Mouse (Mus musculus) hindbrain, embryonic 14.5 days (tissue): Measurements from ENCODE around the gene Pcbp2. TPM values are rescaled to one million over a fixed set of nuclear protein-coding genes. Genes with fewer than 3 reads are reported as not detected.

ENCODE experiments used
- ATAC-seq: fragments of 200-750 bp; cut with Nextera tagmentation; 2 replicates; pipeline ENCODE4 v1.8.0; 2017; ENCODE audit warnings: moderate number of reproducible peaks, mild to moderate bottlenecking, moderate TSS enrichment, moderate library complexity; ENCODE audit not compliant: low FRiP score
- DNase-seq: peaks from one replicate; pipeline ENCODE4 v3.0.0-alpha.2; 2015; ENCODE audit warnings: low spot score
- H3K27ac ChIP-seq: fragments of 300-500 bp; sonication (generic); 2 replicates; pipeline ENCODE4 v1.5.1; 2014; ENCODE audit warnings: mild to moderate bottlenecking, moderate library complexity
- H3K27me3 ChIP-seq: fragments of 300-500 bp; sonication (generic); 2 replicates; pipeline ENCODE4 v1.6.1; 2014; ENCODE audit warnings: mild to moderate bottlenecking, low read length, mixed read lengths; ENCODE audit not compliant: control insufficient read depth, insufficient read depth
- H3K36me3 ChIP-seq: fragments of 300-500 bp; sonication (generic); replicated peaks from 2 replicates; pipeline ENCODE4 v1.6.1; 2014; ENCODE audit not compliant: control insufficient read depth, insufficient read depth
- H3K4me1 ChIP-seq: fragments of 300-500 bp; sonication (generic); replicated peaks from 2 replicates; pipeline ENCODE4 v1.6.1; 2014; ENCODE audit warnings: antibody characterized with exemption, low read length, mixed read lengths; ENCODE audit not compliant: control insufficient read depth, insufficient read depth
- H3K4me2 ChIP-seq: fragments of 300-500 bp; sonication (generic); replicated peaks from 2 replicates; pipeline ENCODE4 v1.6.1; 2014; ENCODE audit warnings: mild to moderate bottlenecking, moderate library complexity
- H3K4me3 ChIP-seq: fragments of 300-500 bp; sonication (generic); replicated peaks from 2 replicates; pipeline ENCODE4 v1.5.1; 2014; ENCODE audit warnings: mild to moderate bottlenecking, low read length
- H3K9ac ChIP-seq: fragments of 300-500 bp; sonication (generic); 2 replicates; pipeline ENCODE4 v1.6.1; 2014
- H3K9me3 ChIP-seq: fragments of 300-500 bp; sonication (generic); 2 replicates; pipeline ENCODE4 v1.6.1; 2016; ENCODE audit warnings: low read length; ENCODE audit not compliant: control insufficient read depth
- WGBS: fragments of 180-500 bp; shearing (Covaris S2); extraction: QIAGEN DNeasy Blood & Tissue Kit; methylation state at CpG from one replicate; pipeline ENCODE4 v1.1.7; 2014; 5-methylcytosine and 5-hydroxymethylcytosine counted together
- polyA plus RNA-seq: library from polyadenylated mRNA; unstranded; fragments of >200 nt; fragmentation: Nextera tagmentation; extraction: Ambion mirVana; gene quantifications from 2 replicates; pipeline ENCODE4 v1.2.1, GENCODE M21; 2014

Gene Pcbp2
- polyA plus RNA-seq, 1 experiment from 2014 or later, result 158 TPM

DNA sequence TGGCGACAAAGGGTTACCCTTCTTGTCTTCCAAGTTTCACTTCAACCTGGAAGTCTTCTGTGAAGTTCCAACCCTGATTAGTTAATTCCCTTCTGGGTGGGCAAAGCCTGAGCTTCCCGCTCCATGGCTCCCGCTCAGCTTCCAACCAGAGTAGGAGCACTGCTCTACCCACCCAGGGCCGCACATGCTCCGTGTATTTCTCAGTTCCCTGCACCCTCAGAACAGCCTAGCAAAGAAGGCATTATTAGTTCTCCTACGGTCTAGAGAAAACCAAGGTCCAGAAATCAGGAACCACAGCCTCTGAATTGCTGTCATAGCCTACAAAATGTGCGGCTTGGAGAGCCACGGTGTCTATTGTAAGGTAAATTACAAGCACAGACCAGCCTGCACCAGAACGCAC lies 39.8 kb downstream of the Pcbp2 start:
- peak; percentile 61 for DNase-seq
- H3K9ac ChIP-seq, result peak overlapping the region; percentile 64
- WGBS, result 6% methylated on average over 9 of the region's 9 CpGs

GRCm38 (mm10) chr15:102510590-102511284 lies 40.4 kb downstream of the Pcbp2 start:
- H3K4me1 ChIP-seq, result peaks cover 51% of the 10 kb centered on the region
- peak overlapping the region; percentile 65 for H3K4me2 ChIP-seq
- H3K27me3 ChIP-seq, result no peaks in the 10 kb centered on the region
- H3K36me3 ChIP-seq, result peaks cover 30% of the 10 kb centered on the region
- ATAC-seq, result peak; percentile 94
- peak overlapping the region; percentile 84 for H3K27ac ChIP-seq
- no peaks in the 10 kb centered on the region for H3K9me3 ChIP-seq
- peak; percentile 87 for DNase-seq
- H3K4me3 ChIP-seq, result peak overlapping the region; percentile 44
- H3K9ac ChIP-seq, result peak overlapping the region; percentile 64
- WGBS, result 3% methylated on average over 34 of the region's 34 CpGs

More for the DNA sequence above, 39.8 kb downstream of the Pcbp2 start:
- Histone ChIP-seq H3K4me1 (peaks cover 45% of the 10 kb centered on the region), H3K27me3 (no peaks in the 10 kb centered on the region), H3K9me3 (no peaks in the 10 kb centered on the region), H3K27ac (peak overlapping the region; percentile 84), H3K4me3 (peak overlapping the region; percentile 44), H3K36me3 (peaks cover 36% of the 10 kb centered on the region), H3K4me2 (peak overlapping the region; percentile 65)
- ATAC-seq, result peak; percentile 54

DNA sequence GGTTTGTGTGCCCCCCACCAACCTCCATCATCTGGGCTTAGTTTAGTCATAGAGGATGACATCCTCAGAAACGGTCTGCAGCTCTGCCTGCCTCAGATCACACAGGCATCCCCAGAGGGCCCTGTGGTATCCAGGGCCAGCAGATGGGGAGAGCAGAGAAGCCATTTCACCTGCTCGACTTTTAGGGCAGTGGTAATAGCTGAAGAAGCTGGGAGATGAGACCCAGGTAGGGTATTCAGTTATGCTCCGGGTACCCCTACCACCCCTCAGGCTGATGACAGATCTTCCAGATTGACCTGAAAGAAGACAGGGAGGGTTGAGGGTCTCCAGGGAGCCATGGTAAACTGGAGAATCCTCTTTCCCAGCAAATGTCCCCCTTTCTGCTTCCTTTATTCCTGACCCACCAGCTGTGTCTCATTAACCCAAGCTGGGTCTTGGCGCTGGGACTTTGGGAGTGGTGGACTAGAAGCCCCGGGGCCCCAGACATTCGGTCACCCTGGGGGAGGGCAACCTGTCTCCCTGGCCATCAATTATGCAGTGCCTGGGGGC lies 41.0 kb downstream of the Pcbp2 start:
- peak overlapping the region; percentile 65 for H3K4me2 ChIP-seq
- H3K36me3 ChIP-seq, result peaks cover 24% of the 10 kb centered on the region; the same call in 1 of the 2 replicates
- no peaks in the 10 kb centered on the region for H3K27me3 ChIP-seq
- H3K27ac ChIP-seq, result peak overlapping the region; percentile 84
- H3K9me3 ChIP-seq, result no peaks in the 10 kb centered on the region
- ATAC-seq, result no peak
- DNase-seq, result no peak
- peaks cover 55% of the 10 kb centered on the region for H3K4me1 ChIP-seq
- peak overlapping the region; percentile 44 for H3K4me3 ChIP-seq
- H3K9ac ChIP-seq, result peak overlapping the region; percentile 64
- 9% methylated on average over 6 of the region's 6 CpGs for WGBS

DNA sequence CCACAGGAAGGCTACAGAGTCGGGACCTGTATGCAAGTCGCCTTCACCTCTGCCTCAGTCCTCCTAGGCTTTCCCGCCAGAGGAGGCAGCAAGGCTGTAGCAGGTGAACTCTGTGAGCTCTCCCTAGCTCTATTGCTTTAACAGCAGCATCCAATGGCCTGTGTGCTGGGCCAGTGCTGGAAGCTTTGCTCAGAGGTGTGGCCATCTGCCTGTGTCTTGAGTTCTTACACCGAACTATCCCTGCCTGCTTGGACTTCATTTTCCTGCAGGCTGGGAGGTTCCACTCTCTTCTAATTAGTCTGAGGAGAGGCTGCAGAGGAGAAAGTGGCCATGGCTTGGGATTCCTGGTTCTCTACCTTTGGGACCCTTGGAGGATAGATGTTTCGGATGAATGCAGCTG lies 41.7 kb downstream of the Pcbp2 start:
- Histone ChIP-seq H3K4me1 (peaks cover 55% of the 10 kb centered on the region), H3K4me3 (no peak overlapping the region), H3K9ac (peak overlapping the region; percentile 40; the same call in 1 of the 2 replicates), H3K27ac (peak overlapping the region; percentile 84), H3K4me2 (peak overlapping the region; percentile 65), H3K9me3 (no peaks in the 10 kb centered on the region), H3K27me3 (no peaks in the 10 kb centered on the region), H3K36me3 (peaks cover 18% of the 10 kb centered on the region; the same call in 1 of the 2 replicates)
- DNase-seq, result no peak
- 25% methylated on average over 5 of the region's 5 CpGs for WGBS
- no peak for ATAC-seq

- Histone ChIP-seq H3K27me3 (no peaks in the 10 kb centered on the region), H3K4me3 (no peak overlapping the region), H3K9ac (peak overlapping the region; percentile 40; the same call in 1 of the 2 replicates), H3K27ac (peak overlapping the region; percentile 84), H3K4me1 (peaks cover 55% of the 10 kb centered on the region), H3K9me3 (no peaks in the 10 kb centered on the region), H3K36me3 (peaks cover 16% of the 10 kb centered on the region; the same call in 1 of the 2 replicates), H3K4me2 (peak overlapping the region; percentile 65; the same call in 1 of the 2 replicates)
- no peak for ATAC-seq
- DNase-seq, result no peak
These were observed 42.1 kb downstream of the Pcbp2 start for GRCm38 (mm10) chr15:102512471-102512870.

GRCm38 (mm10) chr15:102513004-102513403 lies 42.7 kb downstream of the Pcbp2 start:
- Histone ChIP-seq H3K9me3 (no peaks in the 10 kb centered on the region), H3K4me1 (peaks cover 55% of the 10 kb centered on the region), H3K9ac (0 out of 2 replicates have a peak overlapping the region, but pooled peaks have one; percentile 40), H3K36me3 (peaks cover 11% of the 10 kb centered on the region; the same call in 1 of the 2 replicates), H3K27me3 (no peaks in the 10 kb centered on the region), H3K4me2 (no peak overlapping the region), H3K4me3 (no peak overlapping the region), H3K27ac (peak overlapping the region; percentile 84)
- DNase-seq (no peak), ATAC-seq (no peak)
- 76% methylated on average over 3 of the region's 3 CpGs for WGBS

DNA sequence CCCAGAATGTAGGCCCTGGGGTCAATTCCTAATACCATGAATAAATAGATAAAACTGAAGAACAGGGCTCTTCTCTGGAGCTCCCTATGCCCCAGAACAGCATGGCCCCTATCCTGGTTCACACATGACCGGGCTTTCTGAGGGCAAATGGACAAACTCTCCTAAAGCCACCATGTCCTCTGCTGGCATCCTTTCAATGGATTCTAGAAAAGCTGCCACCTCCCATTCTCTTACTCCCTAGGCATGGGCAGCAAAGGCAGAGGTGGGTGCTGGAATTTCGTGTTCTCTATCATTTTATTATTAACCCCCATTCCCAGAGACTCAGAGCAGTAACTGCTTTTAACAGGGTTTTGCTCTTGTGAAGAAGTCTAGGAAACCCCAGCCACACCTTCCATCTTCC lies 44.9 kb downstream of the Pcbp2 start:
- H3K27me3 ChIP-seq, result no peaks in the 10 kb centered on the region
- no peaks in the 10 kb centered on the region for H3K36me3 ChIP-seq
- peak overlapping the region; percentile 72 for H3K4me3 ChIP-seq
- 86% methylated on average over 2 of the region's 2 CpGs for WGBS
- peaks cover 51% of the 10 kb centered on the region for H3K4me1 ChIP-seq
- no peak overlapping the region for H3K27ac ChIP-seq
- peak overlapping the region; percentile 87 for H3K9ac ChIP-seq
- H3K4me2 ChIP-seq, result peak overlapping the region; percentile 69
- H3K9me3 ChIP-seq, result no peaks in the 10 kb centered on the region
- ATAC-seq (no peak), DNase-seq (no peak)

GRCm38 (mm10) chr15:102515791-102516190 lies 45.5 kb downstream of the Pcbp2 start:
- Histone ChIP-seq H3K4me2 (peak overlapping the region; percentile 69), H3K9ac (peak overlapping the region; percentile 87), H3K9me3 (no peaks in the 10 kb centered on the region), H3K27ac (peak overlapping the region; percentile 94), H3K4me3 (peak overlapping the region; percentile 72), H3K4me1 (peaks cover 50% of the 10 kb centered on the region), H3K36me3 (peaks cover 3% of the 10 kb centered on the region; the same call in 1 of the 2 replicates), H3K27me3 (no peaks in the 10 kb centered on the region)
- WGBS, result 54% methylated on average over 4 of the region's 4 CpGs
- ATAC-seq (no peak), DNase-seq (no peak)

- Histone ChIP-seq H3K9me3 (no peaks in the 10 kb centered on the region), H3K4me1 (peaks cover 45% of the 10 kb centered on the region), H3K27ac (peak overlapping the region; percentile 94), H3K27me3 (no peaks in the 10 kb centered on the region), H3K9ac (peak overlapping the region; percentile 87), H3K4me2 (peak overlapping the region; percentile 69), H3K4me3 (peak overlapping the region; percentile 72), H3K36me3 (peaks cover 7% of the 10 kb centered on the region; the same call in 1 of the 2 replicates)
- WGBS, result 0% methylated on average over 12 of the region's 12 CpGs
- ATAC-seq, result no peak
- no peak for DNase-seq
These were observed 46.0 kb downstream of the Pcbp2 start for GRCm38 (mm10) chr15:102516293-102516692.
